Mouse (Mus musculus): Measurements from ENCODE around the gene Rnf11.
A peak's percentile ranks its signal among the peaks of the same experiment; 100 is the strongest.

Rnf11 gene

DNA sequence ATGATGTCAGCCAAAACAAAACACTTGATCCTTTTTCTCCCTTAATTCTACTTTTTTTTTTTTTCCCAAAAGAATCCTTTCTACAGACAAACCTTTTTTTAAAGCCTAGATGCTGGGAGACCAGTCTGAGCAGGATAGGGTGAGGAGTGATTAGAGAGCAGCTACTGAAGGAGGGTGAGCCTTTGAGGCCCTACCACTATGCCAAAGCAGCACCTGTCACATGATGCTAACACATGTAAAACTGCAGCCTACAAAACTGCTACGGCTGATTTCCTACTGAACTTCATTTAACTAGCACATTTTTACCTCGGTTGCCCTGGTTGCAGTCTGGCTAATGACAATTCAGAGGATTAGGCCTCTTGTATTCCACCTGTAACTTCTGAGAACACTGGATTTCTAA is 39.6 kb downstream of the Rnf11 start:
- DNase-seq (ENCODE audit: low spot score in 2 of 2): no peak

GRCm38 (mm10) chr4:109444471-109444870 is 40.1 kb downstream of the Rnf11 start:
- no peak for DNase-seq (ENCODE audit: low spot score in 2 of 2)

GRCm38 (mm10) chr4:109442649-109443048 is 41.9 kb downstream of the Rnf11 start:
- DNase-seq (ENCODE audit: low spot score in 2 of 2): peak in 1 of 2 experiments; percentile 27

DNA sequence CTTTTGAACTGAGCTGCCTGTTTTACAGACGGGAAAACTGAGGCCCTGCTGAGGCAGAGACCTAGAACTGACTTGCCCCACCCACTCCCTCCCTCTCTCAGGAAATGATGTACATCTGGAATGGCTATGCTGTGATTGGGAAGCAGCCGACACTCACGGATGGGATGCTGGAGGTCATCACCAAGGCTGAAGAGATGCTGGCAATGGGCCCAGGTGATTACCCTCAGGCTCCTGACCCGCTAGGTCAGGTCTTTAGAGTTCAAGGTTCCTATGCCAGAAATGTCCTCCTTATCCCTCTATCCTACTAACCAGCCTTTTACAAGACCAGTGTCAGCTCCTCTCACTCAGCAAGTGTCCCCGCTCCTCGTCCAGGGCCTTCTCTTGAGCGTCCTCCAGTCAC is 42.4 kb downstream of the Rnf11 start:
- DNase-seq (ENCODE audit: low spot score in 2 of 2): no peak

GRCm38 (mm10) chr4:109441000-109441399 is 43.5 kb downstream of the Rnf11 start:
- no peak for DNase-seq (ENCODE audit: low spot score in 2 of 2)

- DNase-seq (ENCODE audit: low spot score in 2 of 2): no peak
These were observed 44.1 kb downstream of the Rnf11 start for GRCm38 (mm10) chr4:109440381-109440780.

DNA sequence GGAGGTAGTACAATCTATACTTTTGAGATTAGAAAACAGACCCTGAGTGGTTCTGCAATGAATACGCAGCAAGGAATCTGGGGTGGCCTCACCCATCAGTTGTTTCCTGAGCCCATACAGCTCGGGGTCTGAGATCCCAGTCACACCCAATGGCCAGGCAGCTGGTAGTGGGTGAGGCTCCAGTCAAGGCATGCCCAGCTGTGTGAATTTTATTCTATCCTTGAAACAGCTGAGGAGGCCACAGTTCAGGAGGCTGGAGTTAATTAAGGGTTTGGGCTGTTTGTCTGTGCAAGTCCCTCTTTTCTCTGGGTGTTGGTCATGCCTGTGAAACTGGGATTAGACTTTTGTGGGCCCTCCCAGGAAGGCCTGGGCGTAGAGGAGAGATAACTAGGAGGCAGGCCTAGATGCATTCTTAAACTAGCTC is 44.7 kb downstream of the Rnf11 start:
- DNase-seq (ENCODE audit: low spot score in 2 of 2): no peak

DNA sequence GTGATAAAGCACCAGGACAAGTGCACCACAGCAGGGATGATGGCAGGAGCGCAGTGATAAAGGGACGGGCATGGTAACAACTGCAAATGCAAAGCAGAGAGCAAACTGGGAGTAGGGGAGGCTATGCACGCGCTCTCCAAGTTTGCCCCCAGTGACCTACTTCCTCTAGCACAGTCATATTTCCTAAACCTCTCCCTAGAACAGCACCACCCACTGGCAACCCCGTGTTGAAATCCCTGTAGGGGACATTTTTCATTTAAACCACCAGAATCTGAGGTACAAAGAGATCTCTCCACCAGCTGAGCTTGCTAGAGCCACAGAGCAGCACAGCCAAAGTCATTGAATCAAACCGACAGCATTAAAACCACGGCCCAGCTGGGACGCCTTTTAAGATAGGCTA is 45.4 kb downstream of the Rnf11 start:
- DNase-seq (ENCODE audit: low spot score in 2 of 2): no peak

DNA sequence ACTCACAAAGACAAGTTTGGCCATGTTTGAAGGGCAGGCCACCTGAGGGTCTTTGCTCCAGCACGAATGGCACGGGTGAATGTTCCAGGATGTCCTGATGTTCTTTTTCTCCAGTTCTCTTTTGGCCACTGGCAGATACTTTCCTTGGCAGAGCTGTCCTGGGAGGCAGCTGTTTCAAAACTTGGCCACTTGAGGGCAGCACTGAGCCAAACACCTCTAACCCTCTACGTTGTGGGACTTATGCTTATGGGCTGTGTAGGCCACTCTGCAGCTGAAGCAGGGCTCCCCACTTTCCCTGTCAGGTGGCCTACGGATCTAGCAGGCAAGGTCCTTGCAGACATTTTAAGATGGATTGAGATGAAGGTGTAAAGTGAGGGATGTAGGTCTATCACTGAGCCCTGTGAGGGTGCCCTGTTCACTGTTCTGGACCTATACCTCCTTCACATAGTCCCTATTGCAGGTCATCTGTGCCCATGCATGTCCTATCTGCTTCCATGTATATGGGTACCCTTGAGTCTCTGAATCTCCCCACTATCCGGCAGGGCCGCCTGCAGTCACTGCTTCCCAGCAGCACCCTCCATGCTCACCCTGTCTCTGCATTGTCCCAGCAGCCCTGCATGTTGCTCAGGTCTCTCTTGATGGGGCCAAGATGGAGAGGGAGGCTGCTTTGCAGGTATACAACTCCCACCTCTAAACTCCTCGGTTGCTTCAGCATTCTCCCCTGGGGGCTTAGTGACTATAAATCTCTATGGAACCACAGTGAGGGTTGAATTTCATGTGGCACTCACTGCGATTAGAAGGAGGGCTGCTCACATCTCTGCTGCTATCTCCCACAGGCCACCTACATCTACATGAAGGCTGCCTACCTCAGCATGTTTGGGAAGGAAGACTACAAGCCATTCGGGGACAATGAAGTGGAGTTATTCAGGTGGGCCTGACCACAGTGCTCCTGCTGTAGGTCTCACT is 46.3 kb downstream of the Rnf11 start:
- DNase-seq (ENCODE audit: low spot score in 2 of 2): peak; percentile 62 to 65

DNA sequence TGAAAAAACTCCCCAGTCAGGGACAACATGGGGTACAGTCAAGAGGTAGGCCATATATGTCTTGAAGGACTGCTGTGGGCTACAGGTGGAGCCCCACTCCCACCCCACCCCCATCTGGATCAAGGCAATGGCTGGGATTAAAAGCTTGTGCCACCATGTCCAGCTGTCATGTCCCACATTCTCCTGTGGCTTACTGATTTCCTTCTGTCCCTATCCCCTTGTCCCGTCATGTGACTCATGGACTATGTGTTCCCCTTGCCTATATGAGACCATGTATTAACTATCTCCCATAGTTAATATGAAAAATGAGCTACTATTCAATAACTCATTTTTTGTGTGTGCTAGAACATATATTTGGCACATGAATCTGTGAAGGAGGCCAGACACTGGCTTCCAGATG is 50.3 kb downstream of the Rnf11 start:
- no peak for DNase-seq (ENCODE audit: low spot score in 2 of 2)

- no peak for DNase-seq (ENCODE audit: low spot score in 2 of 2)
These were observed 50.9 kb downstream of the Rnf11 start for GRCm38 (mm10) chr4:109433641-109434040.

- no peak for DNase-seq (ENCODE audit: low spot score in 2 of 2)
These were observed 51.7 kb downstream of the Rnf11 start for GRCm38 (mm10) chr4:109432668-109433375.

GRCm38 (mm10) chr4:109430854-109431253 is 53.7 kb downstream of the Rnf11 start:
- peak; percentile 43 to 70 for DNase-seq (ENCODE audit: low spot score in 2 of 2)

DNA sequence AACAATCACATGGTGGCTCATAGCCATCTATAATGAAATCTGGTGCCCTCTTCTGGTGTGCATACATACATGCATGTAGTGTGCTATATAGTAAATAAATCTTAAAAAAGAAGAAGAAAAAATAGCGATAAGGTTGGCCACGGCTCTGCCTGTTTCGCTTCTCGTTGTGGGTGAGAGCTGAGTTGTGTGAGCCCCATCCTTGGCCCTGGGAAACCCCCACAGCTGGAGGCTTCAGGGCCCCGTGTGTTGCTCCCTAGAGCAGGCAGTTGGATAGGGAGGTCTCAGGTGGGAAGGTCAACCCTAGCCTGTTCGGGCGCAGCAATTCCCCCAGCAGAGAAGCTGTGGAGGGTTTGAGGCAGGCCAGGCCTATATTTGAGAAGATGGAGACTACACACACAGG is 54.3 kb downstream of the Rnf11 start:
- no peak for DNase-seq (ENCODE audit: low spot score in 2 of 2)

DNA sequence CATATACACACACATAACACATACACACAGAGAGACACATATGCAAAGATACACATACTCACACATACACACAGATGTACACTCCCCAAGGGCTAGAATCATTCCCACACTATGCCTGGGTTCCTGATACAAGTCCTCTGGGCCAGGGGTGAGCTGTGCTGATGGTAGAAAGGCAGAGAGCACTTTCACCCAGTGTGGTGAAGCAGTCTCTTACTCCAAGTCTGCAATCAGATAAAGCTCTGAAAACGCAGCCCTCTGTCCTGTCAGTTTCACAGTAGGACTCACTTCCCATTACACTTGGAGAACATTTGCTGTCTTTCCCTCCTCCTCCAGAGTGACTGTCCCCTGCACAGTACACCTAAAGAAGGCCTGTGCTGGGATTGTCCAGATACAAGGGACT is 57.5 kb downstream of the Rnf11 start:
- no peak for DNase-seq (ENCODE audit: low spot score in 2 of 2)

- DNase-seq (ENCODE audit: low spot score in 2 of 2): no peak
These were observed 61.1 kb downstream of the Rnf11 start for GRCm38 (mm10) chr4:109423438-109423837.

- no peak for DNase-seq (ENCODE audit: low spot score in 2 of 2)
These were observed 62.1 kb downstream of the Rnf11 start for GRCm38 (mm10) chr4:109422436-109422835.

- peak in 1 of 2 experiments; percentile 34 for DNase-seq (ENCODE audit: low spot score in 2 of 2)
These were observed 62.9 kb downstream of the Rnf11 start for GRCm38 (mm10) chr4:109421608-109422007.

GRCm38 (mm10) chr4:109420138-109420795 is 64.3 kb downstream of the Rnf11 start:
- peak; percentile 51 to 59 for DNase-seq (ENCODE audit: low spot score in 2 of 2)

GRCm38 (mm10) chr4:109419563-109419962 is 65.0 kb downstream of the Rnf11 start:
- no peak for DNase-seq (ENCODE audit: low spot score in 2 of 2)

DNA sequence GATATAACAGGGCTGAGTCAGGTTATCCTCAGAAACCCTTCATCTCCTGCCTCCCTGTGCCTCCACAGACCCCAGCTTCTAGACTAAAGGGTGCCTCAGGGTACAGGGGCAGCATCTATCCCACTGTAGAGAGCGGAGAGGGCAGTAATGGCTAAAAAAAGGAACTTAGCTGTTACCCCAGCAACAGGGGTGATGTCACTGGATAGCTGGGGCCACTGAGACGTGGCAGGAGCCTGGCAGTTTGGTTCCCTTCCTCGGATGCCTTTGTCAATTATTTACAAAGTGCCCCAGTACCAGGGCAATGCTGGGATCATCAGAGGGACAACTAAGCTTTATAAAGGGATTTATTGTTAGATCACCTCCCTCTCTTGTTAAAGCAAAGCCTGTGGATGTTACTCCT is 65.5 kb downstream of the Rnf11 start:
- no peak for DNase-seq (ENCODE audit: low spot score in 2 of 2)

- DNase-seq (ENCODE audit: low spot score in 2 of 2): no peak
These were observed 66.5 kb downstream of the Rnf11 start for GRCm38 (mm10) chr4:109417998-109418397.

Data from urinary bladder, postnatal 36 days (tissue).